In genomic region chr11:77989071-77989690, GRCm38 (mm10) we compare ENCODE assay signal across 18 mouse cellular contexts. TPM values are rescaled to one million over a fixed set of nuclear protein-coding genes. Genes with fewer than 3 reads are reported as not detected.
DNase-seq lines count a peak whose midpoint lies in the region; ATAC-seq and TF ChIP-seq lines count a peak whose summit lies in the region.
"Had no signal": no experiment of that assay in that cellular context is flagged by ENCODE, and none has a peak within 500 bp of the region (broad histone marks: within the 10 kb centered on the region; RNA-seq: fewer than 3 reads in every experiment).

No protein-coding gene starts in this region.

- 47% methylated on average over 13 of the region's 13 CpGs for WGBS in liver, adult 2 months
- 92% methylated on average over 13 of the region's 13 CpGs for WGBS in liver, embryonic 11.5 days

- no peaks in the 10 kb centered on the region for H3K27me3 ChIP-seq in liver, adult 2 months (ENCODE audit: control insufficient read depth, insufficient read depth, low read length)
- no peaks in the 10 kb centered on the region for H3K27me3 ChIP-seq in liver, embryonic 11.5 days (replicated peaks; ENCODE audit: control insufficient read depth, insufficient read depth, low read length)
- H3K27me3 ChIP-seq: embryonic facial prominence, embryonic 12.5 days; limb, embryonic 13.5 days had no signal

- H3K36me3 ChIP-seq in liver, adult 2 months (ENCODE audit: control insufficient read depth, insufficient read depth, low read length) = peaks cover 14% of the 10 kb centered on the region
- peaks cover 29% of the 10 kb centered on the region for H3K36me3 ChIP-seq in liver, embryonic 11.5 days (ENCODE audit: control insufficient read depth, insufficient read depth, low read length)

- H3K9ac ChIP-seq in liver, adult 2 months (ENCODE audit: low read depth, low read length) = no peak overlapping the region
- H3K9ac ChIP-seq in liver, embryonic 11.5 days (ENCODE audit: low read depth, low read length) = no peak overlapping the region
- H3K9ac ChIP-seq: embryonic facial prominence, embryonic 12.5 days; limb, embryonic 13.5 days; liver, postnatal 0 days had no signal

- H3K9me3 ChIP-seq in liver, embryonic 11.5 days (ENCODE audit: control insufficient read depth, low read length) = no peaks in the 10 kb centered on the region
- H3K9me3 ChIP-seq: embryonic facial prominence, embryonic 12.5 days; G1E; limb, embryonic 13.5 days had no signal

- ATAC-seq in liver, embryonic 11.5 days (replicated peaks; ENCODE audit: low FRiP score) = no peak
- ATAC-seq: inflammation-experienced regulatory T-cells, adult 6 months; liver, postnatal 0 days had no signal

- intact Hi-C loops in heart, postnatal 25 days (cut with DNase I) = loop anchor here (5.0 kb wide), 1 partner anchor 33 kb away; no protein-coding TSS in a partner anchor

- no peak for TF ChIP-seq POLR2A in liver, adult 2 months (IDR thresholded peaks at IDR 0.05; ENCODE audit: extremely low read depth, insufficient read depth, low read length)

- DNase-seq in heart, adult 18-20 months = peak; percentile 46 to 51
- no peak for DNase-seq in heart, postnatal 25 days (ENCODE audit: low spot score)
- DNase-seq in liver, adult 2 months (ENCODE audit: extremely low read depth, low read depth, low spot score) = peak; percentile 51
- DNase-seq in liver, embryonic 11.5 days (ENCODE audit: low spot score) = no peak
- peak; percentile 67 for DNase-seq in adipocyte (ENCODE audit: low spot score)
- peak; percentile 69 to 78 for DNase-seq in cerebellum, postnatal 25 days
- no peak for DNase-seq in natural killer cell, adult 2 months (ENCODE audit: low spot score in 2 of 2)
- DNase-seq in kidney, postnatal 4 days = no peak
- DNase-seq: adrenal gland, postnatal 25 days; gastrocnemius, postnatal 36 days; liver, postnatal 0 days; midbrain, embryonic 14.5 days; thymus, adult 2 months had no signal

- H3K4me3 ChIP-seq in liver, adult 2 months (ENCODE audit: insufficient read depth, low read depth, low read length) = no peak overlapping the region
- H3K4me3 ChIP-seq in liver, embryonic 11.5 days (ENCODE audit: low read depth, low read length) = no peak overlapping the region
- H3K4me3 ChIP-seq: embryonic facial prominence, embryonic 12.5 days; limb, embryonic 13.5 days had no signal

- TF ChIP-seq CTCF in liver, adult 2 months (IDR thresholded peaks at IDR 0.05; ENCODE audit: low read depth, low read length) = no peak

- H3K27ac ChIP-seq in liver, adult 2 months (replicated peaks; ENCODE audit: insufficient read depth, low read depth, low read length) = no peak overlapping the region
- H3K27ac ChIP-seq in liver, embryonic 11.5 days (ENCODE audit: low read depth, low read length) = no peak overlapping the region
- H3K27ac ChIP-seq: embryonic facial prominence, embryonic 12.5 days; limb, embryonic 13.5 days had no signal

- H3K4me1 ChIP-seq in liver, adult 2 months (ENCODE audit: control insufficient read depth, insufficient read depth, low read length) = no peaks in the 10 kb centered on the region; the same call in 1 of the 2 replicates
- H3K4me1 ChIP-seq in liver, embryonic 11.5 days (replicated peaks; ENCODE audit: control insufficient read depth, insufficient read depth, low read length) = peaks cover 9% of the 10 kb centered on the region

- peaks cover 10% of the 10 kb centered on the region; the same call in 1 of the 2 replicates for H3K79me2 ChIP-seq in liver, adult 2 months (ENCODE audit: control insufficient read depth, insufficient read depth, low read length)

- H3K4me2 ChIP-seq in liver, embryonic 11.5 days = no peak overlapping the region
- H3K4me2 ChIP-seq: embryonic facial prominence, embryonic 12.5 days; limb, embryonic 13.5 days had no signal

RNA-seq across cellular contexts. Expression of gene Phf12, which starts 6.6 kb away (rescaled TPM):
- 10 to 100 TPM; 21.7 to 21.9 TPM for total RNA-seq in heart, adult 18-20 months (2021)
- 10 to 100 TPM; 23.7 to 28.6 TPM for total RNA-seq in heart, postnatal 25 days (2021)
- 3.6 and 7.5 TPM in 2 replicates for total RNA-seq in liver, adult 2 months (2014; rRNA removed)
- polyA plus RNA-seq in liver, adult 2 months (2012; rRNA removed) = 18.6 and 24.9 TPM in 2 replicates
- polyA plus RNA-seq in liver, embryonic 11.5 days (2014; fragmentation: Nextera tagmentation; extraction: Ambion mirVana) = 17.0 and 18.6 TPM in 2 replicates

RNA-seq across cellular contexts. Expression of gene Dhrs13, which starts 42.9 kb away (rescaled TPM):
- total RNA-seq in heart, adult 18-20 months (2021) = 1 to 10 TPM; 4.1 to 5.2 TPM
- total RNA-seq in heart, postnatal 25 days (2021) = 1 to 10 TPM; 3.2 to 4.4 TPM
- total RNA-seq in liver, adult 2 months (2014; rRNA removed) = 4.3 and 6.0 TPM in 2 replicates
- 5.4 and 6.0 TPM in 2 replicates for polyA plus RNA-seq in liver, adult 2 months (2012; rRNA removed)
- 23.8 and 24.9 TPM in 2 replicates for polyA plus RNA-seq in liver, embryonic 11.5 days (2014; fragmentation: Nextera tagmentation; extraction: Ambion mirVana)

RNA-seq across cellular contexts. Expression of gene Flot2, which starts 48.5 kb away (rescaled TPM):
- total RNA-seq in heart, adult 18-20 months (2021) = 10 to 100 TPM; 54.1 to 56.0 TPM
- 10 to 100 TPM; 59.3 to 61.2 TPM for total RNA-seq in heart, postnatal 25 days (2021)
- total RNA-seq in liver, adult 2 months (2014; rRNA removed) = 19.1 and 23.0 TPM in 2 replicates
- polyA plus RNA-seq in liver, adult 2 months (2012; rRNA removed) = 66.5 and 70.7 TPM in 2 replicates
- 44.8 TPM in 2 replicates for polyA plus RNA-seq in liver, embryonic 11.5 days (2014; fragmentation: Nextera tagmentation; extraction: Ambion mirVana)

RNA-seq across cellular contexts. Expression of gene Sez6, which starts 58.6 kb away (rescaled TPM):
- under 1 TPM; 0.12 to 0.31 TPM for total RNA-seq in heart, adult 18-20 months (2021)
- total RNA-seq in heart, postnatal 25 days (2021) = under 1 TPM; 0.21 to 0.22 TPM
- not detected in 2 replicates for total RNA-seq in liver, adult 2 months (2014; rRNA removed)
- not detected in 2 replicates for polyA plus RNA-seq in liver, adult 2 months (2012; rRNA removed)
- 0.36 TPM in 1 of 2 replicates, not detected in the other for polyA plus RNA-seq in liver, embryonic 11.5 days (2014; fragmentation: Nextera tagmentation; extraction: Ambion mirVana)
- polyA plus RNA-seq: kidney, embryonic 14.5 days; liver, postnatal 0 days had no signal

Comparison
In these comparisons a context has a peak if more than half of its experiments do, and no peak if none do; other contexts are left out.
1. DNase-seq: peak in heart, adult 18-20 months (2 of 2), liver, adult 2 months (single experiment), adipocyte (single experiment) and cerebellum, postnatal 25 days (2 of 2); none in heart, postnatal 25 days (single experiment), liver, embryonic 11.5 days (single experiment), natural killer cell, adult 2 months (0 of 2) and kidney, postnatal 4 days (0 of 2).